Mouse (Mus musculus) G1E (cell line): ENCODE results near the gene Lurap1.

Experiments
- CTCF ChIP-seq: IDR thresholded peaks from 2 replicates; pipeline ENCODE4 v1.5.1; 2012; ENCODE audit warnings: low read depth, low read length, inconsistent platforms, mixed read lengths
- TAL1 ChIP-seq: conservative IDR thresholded peaks from 2 replicates; pipeline ENCODE4 v1.6.1; 2012; ENCODE audit warnings: low read depth, low read length, inconsistent platforms, mixed read lengths

GRCm38 (mm10) chr4:116141736-116142135, 9.4 kb downstream of the Lurap1 start:
- TF ChIP-seq CTCF (no peak), TAL1 (no peak)
